Mouse (Mus musculus): ENCODE measurements at regions not wholly inside any gene's neighbourhood (a gene's known extent, or its start where the extent isn't known, plus 50 kb on each side); places are given as distances from the start of the nearest gene placed in this dataset.
A peak's percentile ranks its signal among the peaks of the same experiment; 100 is the strongest.

DNA sequence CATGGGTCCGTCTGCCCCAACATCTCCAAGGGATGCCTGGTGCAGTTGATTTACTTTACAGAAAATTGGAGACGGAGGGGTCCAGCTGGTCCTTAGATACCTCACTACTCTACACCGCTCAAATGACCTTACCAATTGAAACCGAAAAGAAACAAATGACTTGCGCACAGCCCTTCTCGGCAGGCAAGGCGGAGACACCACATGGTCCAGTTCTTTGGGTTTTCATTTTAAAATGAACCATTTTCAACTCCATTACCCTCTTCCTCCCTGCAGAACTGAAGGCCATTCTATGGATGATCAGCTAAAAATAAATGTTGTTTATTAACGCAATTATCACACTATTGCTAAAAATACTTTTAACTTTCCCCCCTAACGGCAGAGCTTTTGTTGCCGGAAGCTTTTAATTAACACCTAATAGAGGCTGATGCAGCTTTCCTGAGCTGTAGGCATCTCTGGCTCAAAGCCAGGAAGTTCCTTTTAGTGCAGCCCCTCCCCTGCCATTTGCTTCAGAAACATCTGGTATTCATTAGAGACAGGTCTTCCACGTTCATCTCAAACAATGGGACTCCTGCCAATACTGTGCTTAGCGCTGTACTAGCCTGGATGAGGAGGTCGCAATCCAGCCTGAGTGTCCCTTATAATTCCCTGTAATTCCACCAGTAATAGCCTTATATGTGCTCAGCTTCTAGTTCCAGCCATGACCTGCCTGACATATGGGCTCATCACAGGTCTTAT, 247.5 kb downstream of the Drd1 start:
- no peak for DNase-seq (ENCODE audit: low spot score)

DNA sequence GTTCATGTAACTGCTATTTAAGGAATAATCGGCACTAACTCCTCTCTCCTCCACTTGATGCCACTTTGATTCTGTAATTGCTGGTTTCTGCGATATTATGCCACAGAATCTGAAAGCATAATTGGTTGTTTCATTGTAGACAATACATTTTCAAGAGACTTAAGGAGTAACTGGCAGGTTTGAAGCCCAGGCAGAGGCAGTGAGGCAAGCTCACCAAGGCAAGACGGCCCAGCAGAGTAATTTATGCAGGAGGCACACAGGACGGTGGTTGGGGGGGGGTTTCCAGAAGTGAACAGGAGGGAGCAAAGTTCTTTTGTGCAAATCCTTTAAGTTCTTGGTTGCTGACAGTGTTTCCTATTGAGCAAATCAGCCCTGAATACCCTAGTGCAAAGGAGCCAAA, 249.6 kb downstream of the Drd1 start:
- no peak for DNase-seq (ENCODE audit: low spot score)

DNA sequence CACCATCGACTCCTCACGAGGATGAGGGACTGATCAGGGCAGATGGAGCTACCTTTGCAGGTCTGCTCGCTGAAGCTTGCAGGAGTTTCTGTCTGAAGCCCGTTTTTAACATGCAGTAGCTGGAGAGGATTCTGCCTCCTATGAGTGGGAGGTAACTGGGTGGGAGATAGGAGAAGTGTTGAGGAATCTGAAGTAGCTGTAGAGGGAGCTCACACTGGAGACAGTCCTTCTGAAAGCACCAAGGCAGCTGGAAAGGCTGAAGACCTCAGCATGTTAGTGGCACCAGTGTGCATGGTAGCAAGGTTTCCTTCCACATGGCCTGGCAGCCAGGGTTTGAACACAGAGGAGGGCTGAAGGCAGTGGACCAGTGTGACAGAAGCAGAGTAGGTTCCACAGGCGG, 254.5 kb downstream of the Drd1 start:
- no peak for DNase-seq (ENCODE audit: low spot score)

DNA sequence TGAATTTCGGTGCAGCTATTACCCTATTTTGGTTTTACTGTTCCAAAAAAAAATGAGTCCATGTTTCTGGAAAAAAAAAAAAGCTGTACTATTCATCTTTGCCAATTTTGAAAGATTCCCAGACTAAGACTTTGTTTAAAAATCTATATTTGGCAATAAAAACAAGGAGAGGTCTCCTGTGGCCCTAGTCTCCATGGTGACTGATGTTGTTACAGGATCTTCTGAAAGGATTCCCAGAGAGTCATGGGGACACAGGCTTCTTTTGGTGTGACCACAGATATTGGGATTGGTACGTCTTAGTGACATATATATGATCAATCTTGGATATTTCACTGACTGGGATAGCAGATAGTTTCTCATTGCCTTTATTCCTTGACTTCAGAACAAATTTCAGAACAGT, 266.7 kb downstream of the Drd1 start:
- no peak for DNase-seq (ENCODE audit: low spot score)

DNA sequence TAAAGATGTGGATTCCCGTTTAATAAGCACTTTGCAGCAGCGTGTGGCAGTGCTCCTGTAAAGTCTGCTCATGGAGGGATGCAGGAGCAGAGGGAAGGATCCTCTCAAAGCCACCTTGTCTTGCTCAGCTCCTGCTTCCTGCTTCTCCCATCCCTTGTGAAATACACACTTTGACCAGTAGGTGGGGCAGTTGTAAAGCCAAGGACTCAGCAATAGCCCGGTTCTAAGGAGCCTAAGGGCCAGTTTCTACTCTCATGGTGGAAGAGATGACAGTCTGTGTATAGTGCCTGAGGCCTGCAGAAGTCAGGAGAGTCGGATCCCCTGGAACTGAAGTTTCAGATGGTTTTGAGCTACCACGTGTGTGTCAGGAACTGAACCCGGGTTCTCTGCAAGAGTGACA, 272.0 kb downstream of the Drd1 start:
- DNase-seq (ENCODE audit: low spot score): peak; percentile 42

DNA sequence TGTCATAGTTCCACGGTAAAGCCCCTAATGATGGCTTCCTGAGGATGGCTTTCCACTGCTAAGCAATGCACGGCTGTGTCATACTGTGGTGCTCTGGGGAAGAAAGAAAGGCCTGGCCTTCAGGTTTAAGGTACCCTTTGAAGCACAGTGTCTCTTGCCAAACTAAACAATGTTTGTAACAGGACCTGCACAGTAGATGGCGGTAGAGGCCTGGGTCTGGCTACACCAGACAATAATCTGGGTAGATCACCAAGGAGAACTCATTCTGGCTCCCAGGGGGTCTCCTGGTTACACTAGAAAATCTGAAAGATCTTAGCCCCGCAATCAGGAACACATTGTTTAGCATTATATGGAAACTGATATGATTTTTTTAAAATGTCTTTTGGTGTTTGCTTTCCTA, 276.4 kb downstream of the Drd1 start:
- DNase-seq (ENCODE audit: low spot score): no peak

DNA sequence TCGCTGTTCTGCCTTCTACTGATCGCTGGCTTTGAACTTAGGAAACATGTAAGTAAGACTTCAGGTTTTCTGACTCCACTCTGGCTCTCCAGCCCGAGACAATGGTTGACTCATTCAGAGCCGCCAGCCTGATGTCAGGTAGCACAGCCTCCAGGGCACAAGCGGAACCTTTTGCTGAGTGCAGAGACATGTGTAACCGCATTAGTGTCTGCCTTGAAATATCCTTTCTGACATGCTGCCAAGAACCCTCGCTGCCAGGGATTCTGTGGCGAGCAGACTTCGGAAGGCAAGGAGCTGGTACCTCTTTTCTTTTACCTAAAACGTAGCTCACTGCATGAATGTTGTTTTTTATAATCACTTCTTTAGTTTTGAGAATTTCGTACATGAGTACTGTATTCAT, 279.1 kb downstream of the Drd1 start:
- no peak for DNase-seq (ENCODE audit: low spot score)

DNA sequence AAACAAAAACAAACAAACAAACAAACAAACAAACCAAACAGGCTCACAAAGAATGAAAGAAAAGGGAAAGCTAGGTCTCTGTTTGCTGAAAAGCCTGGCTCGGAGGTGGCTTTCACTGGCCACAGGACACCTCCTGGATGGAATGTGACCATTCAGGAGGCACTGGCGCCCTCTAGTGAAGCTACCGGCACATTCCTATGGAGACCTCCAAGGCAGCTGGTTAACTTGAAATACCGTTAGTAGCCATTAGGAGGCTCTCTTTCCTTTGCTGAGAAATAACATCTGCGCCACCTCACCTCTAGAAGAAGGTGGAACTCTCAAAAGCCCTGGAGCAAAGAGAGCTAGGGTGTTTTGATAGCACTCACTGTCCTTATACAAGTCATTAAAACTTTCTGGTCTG, 279.8 kb downstream of the Drd1 start:
- peak; percentile 13 for DNase-seq (ENCODE audit: low spot score)

DNA sequence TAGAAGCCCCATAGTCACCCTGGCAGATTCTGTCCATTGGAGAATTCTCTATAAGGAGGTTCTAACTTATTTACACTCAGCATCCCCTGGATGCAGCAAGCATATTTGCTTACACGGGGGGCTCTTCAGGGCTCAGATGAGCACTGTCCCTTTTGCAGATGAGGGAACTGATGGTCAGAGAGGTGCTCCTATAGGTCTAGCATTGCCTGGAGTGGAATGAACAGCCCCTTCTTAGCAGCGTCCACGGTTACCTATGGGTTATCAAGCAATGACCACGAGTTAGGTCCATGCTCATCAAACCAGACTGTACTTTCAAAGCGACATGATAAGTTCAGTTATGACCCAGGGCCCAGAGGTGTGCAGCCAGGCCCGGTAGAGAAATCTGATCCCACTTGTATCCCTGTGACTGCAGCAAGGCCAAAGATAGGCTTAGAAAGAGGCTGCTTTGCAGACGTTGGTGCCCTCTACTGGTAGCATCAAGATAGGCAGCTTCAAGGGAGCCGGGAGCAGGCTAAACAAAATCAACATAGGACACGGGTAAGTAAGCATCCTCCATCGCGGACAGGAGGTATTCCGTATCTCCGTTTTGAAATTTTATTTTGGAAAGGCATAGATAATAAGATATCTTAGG, 290.8 kb downstream of the Drd1 start:
- DNase-seq (ENCODE audit: low spot score): peak; percentile 23

DNA sequence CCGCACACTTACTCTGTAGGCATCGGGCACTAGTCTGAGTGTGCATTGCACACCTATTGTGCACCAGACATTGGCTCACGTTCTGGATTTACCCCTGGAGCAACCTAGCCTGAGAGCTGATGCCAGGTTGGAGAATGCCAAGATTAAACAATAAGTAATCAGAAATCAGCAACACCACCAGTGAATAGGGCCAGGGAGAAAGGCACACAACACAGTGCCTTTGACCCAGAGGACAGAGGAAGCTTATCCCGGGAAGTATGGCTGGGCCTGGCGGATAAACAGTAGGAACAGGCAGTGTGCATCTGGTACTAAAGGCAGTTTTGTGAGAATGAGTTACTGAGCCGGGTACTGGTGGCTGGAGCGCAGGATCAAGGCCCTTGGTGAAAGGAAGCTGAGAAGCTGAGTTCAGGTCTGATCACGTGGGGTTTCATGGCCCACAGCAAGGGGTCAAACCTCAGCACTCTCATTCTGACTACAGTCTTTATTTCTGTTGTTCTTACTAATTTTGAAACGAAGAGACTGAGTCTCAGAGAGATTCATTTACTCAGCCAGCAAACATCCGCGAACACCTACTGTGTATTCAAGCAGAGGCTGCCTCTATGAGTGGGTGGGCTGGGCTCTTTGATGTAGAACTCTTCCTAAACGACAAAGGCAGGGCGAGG, 284.8 kb upstream of the Msx2 start:
- no peak for DNase-seq (ENCODE audit: low spot score)

DNA sequence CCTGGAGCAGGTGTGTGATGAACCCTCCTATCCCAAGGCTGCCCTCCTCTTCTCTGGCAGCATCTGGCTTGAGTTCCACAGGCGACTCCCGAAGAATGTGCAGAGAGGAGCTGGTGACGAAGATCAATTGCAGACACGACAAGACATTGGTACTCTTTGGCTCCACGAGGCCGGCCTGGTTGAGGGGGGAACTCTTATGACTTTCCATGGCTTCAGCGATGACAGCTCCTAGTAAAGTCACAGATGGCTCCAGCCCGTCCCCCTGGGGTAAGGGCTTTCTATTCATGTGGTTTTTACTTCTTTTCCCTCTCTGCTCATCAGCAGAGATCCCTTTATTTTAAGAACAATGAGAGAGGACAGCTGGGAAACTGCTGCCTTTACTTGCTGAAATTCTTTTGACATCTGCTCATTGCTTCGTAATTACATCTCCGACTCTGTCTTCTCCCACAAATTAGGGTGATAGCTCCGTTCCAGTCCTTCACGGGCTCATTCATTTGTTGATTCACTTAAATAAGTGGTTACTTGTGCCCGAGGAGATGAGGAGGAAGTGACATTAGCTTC, 284.2 kb upstream of the Msx2 start:
- DNase-seq (ENCODE audit: low spot score): no peak

DNA sequence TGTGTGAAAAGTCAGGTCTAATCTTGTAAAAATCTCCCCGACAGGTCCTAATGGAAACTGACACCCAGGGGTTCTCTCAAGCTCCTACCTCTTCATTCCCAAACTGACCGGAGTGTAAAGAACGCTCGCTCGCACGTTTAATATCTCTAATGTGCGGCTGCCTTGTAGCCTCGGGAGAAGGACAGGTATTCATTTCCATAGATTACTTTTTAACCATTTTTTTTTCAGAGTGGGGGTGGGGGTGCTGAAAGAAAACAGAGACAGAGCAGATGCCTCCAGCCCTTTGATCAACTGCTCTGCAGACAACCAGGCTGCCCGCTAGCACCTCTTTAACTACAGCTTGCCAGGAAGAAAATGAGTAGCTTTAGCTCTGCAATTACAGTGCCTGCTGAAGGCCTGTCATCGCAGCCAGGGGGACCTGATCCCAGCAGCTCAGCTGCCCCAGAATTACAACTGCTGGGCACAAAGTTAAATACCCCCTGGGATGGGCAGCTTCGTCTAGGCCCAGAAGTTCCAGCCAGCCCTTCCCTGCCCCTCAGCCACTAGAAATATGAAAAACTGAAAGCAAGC, 282.3 kb upstream of the Msx2 start:
- no peak for DNase-seq (ENCODE audit: low spot score)

DNA sequence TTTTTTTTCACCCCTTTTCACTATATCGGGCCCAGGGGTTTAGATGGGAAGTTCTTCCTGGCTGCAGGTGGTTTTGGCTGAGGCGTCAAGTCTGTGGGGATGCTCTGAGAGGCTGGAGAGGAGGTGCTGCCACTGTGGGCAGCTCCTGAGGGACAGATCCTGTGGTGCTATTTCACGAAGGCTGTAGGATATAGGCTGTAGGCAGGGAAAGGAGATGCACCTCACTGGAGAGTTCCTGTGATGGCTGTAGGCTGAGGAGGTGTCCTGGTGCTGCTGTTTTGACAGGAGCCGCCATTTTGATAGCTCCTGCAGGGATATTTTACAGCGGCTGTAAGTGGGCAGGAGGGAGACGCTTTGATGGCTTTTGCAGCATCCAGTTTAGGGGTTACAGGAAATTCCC, 280.2 kb upstream of the Msx2 start:
- no peak for DNase-seq (ENCODE audit: low spot score)

DNA sequence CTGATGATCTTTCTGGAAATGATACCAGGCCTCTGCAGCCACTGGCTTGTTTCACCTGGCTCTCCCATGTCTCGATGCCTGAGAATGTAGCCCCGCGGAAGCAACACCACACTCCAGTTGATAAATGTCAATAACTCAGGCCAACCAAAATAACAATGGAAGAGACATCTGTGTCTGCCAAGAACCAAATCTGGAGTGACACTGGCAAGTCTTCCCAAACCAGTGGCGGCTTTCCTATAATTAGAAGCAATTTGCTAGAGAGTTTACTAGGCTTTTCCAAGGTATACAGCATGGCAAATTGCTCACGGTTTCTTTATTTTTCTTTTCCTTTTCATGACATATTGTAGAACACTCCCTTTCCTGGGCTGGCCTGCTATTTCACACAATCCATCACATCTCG, 268.1 kb upstream of the Msx2 start:
- no peak for DNase-seq (ENCODE audit: low spot score)

DNA sequence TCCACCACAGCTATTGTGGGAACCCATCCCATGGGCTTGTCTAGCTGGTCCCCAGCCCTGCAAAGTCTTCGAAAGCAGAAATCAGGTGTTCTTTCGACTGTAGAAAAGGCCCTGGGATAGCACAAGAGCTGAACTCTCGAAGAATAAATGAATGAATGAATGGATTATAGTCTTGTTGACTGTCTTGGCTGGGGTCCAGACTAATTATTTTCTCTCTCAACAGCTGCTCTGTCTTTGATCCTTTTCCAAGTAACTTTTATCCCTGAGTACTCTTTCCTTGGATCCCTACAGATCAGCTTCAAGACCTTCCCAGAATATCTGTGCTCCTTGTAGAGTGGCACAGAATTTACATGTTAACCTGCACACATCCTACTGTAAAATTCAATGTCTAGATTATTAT, 266.3 kb upstream of the Msx2 start:
- DNase-seq (ENCODE audit: low spot score): no peak

DNA sequence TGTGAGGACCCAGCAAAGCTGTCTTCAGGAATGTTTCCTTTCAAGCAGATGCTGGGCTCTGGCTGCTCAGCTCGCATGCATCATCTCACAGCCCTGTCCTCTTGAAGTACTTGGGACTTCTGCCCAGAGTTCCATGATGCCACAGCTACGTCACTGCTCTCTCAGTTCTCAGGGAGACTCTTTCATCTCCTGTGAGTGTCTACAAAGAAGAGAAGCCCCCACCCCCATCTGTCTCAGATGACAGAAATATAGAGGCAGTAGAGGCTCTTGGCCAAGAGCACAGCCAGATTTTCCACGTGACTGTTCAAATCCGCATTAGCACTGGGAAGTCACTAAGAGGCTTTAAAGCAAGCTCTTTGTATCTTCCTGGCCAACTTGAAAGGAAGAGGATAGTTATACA, 262.1 kb upstream of the Msx2 start:
- DNase-seq (ENCODE audit: low spot score): no peak

DNA sequence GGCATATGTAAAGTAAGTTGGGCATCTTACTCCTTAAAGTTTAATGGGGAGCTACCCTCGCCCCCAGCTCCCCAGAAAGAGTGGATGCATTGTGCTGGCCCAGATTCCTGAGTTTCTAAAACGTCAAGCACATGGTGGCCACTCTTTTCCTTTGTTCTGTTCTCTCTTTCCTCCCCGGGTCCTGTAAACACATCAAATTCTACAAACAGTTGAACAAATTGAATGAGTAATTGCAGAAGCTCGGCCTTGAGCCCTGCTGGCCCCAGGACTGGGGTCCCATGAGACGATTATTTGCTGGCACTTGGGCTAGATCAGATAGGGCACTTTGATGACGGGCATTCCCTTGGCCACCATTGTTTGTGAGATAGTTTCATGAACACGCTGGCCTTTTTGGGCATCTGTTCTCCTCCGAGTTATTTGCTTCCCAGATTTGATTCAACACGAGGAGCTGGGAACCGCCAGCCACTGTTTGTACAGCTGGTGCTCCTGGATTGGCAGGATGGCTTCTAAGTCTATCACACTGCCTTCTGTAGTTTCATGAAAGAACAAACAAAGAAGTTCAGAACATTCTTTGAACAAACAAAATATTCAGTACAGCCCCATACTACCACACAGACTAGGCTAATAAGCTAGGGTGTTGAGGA, 257.5 kb upstream of the Msx2 start:
- DNase-seq (ENCODE audit: low spot score): no peak

DNA sequence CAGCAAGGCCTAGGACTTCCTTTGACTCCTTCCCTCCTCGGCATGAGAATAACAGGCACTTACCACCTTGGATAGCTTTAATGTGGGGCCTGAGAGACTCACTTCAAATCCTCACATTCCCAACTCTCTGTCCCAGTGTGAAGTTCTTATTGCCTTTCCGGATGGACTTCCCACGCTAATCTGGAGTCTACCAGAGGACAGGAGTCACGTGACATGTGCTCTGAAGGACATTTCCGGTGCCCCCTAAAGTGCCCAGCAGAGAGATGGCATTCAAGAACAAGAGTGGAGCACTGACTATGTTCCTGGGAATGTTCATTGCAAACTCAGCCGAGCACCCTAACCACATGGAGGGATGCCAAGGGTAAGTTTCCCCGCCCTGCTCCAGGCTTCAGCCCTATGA, 257.0 kb upstream of the Msx2 start:
- no peak for DNase-seq (ENCODE audit: low spot score)

DNA sequence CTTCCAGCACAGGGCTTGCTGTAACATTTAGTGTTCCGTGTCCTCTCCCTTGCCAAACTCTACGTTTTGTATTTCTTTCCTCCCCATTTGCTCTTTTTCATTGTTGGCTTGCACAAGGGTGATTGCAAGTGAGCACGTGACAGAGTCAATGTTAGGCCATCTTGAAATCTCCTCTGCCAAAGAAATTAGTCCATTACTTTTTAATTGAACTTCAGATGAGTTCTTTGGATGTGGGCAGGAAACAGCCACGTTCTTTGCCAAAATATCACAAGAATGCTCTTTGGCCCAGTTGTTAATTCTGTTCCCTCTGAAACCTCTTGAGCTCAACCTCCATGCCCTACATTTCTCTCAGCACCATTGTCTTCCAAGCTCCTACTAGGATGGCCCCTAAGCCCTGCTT, 253.2 kb upstream of the Msx2 start:
- DNase-seq (ENCODE audit: low spot score): no peak

DNA sequence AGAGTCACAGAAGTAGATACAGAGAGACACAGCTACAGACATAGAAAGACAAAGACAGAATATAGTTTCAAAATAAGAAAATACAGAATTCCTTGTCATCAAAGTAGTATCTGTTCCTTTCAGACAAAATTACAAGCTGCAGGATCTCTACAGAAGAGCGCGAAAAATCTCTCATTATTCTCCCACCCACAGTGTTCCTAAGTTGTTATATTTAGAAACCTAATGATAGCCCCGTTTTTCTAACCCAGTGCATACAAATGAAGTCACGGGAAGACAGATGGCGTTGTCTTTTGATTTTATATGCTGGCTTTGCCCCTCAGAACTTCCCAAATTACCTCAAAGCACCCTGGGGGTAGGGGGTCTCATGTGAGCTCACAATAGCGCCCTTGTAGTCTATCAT, 250.0 kb upstream of the Msx2 start:
- DNase-seq (ENCODE audit: low spot score): no peak

DNA sequence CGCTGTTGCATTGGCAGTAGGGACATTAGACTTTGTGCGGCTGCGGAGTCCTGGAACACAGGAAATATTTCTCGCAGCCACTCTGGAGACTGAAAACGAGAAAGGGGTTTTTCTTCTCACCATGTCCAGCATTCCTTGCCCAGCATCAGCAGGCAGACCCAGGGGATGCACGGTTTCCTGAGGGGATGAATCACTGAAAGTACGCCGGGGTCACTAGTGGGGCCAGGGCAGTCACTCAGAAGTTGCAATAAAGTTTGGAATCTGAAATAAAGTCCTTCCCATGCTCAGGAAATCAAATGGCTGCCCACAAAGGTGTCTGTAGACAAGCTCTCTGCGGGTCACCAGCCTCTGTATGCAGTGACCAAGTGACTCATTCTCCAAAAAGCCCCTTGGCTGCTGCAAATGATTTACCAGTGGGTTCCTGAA, 248.2 kb upstream of the Msx2 start:
- DNase-seq (ENCODE audit: low spot score): no peak

DNA sequence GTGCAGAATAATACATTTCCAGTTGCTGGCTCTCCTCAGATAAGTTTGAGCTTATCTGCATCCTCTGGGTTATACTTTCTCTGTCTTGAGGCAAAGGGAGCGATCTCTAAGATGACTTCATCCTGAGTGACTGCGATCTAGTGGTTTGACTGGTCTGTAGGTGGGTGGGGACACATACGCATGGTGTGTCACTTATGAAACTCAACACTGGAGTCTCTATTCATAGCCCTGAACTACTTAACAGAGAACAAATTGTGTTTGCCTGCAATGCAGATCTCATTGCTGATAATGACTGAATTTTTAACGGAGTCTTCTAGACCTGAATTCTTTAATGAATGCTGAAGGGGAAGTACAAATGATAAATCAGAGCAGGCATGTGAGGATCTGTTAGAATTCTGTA, 244.7 kb upstream of the Msx2 start:
- DNase-seq (ENCODE audit: low spot score): no peak

Measured in thymus, postnatal 0 days (tissue).